Mouse (Mus musculus): Measurements from ENCODE around the gene Krt72. TPM values are rescaled to one million over a fixed set of nuclear protein-coding genes. Genes with fewer than 3 reads are reported as not detected.
A peak's percentile ranks its signal among the peaks of the same experiment; 100 is the strongest.

The Krt72 gene
- not detected in 2 replicates for polyA plus RNA-seq (2012; rRNA removed)

DNA sequence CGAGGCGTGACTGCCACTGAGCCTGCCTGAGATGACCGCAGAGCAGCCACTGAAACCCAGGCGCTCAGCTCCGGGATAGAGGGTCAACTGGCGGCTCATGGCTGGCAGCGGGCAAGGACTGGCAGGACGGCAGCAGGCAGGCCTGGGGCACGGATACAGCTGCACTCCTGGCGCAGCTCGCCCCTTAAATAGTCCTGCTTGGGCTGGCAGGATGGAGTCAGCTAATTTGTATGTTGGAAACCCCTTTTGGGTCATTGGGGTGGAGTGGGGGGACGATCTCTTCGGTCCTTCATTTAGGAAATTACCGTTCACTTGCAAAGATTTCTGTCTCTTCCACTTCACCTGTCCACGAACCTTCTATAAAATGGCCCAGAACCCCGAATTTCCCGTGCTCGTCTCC, at the start of gene Krt72:
Krt72 (minus strand) TSS at position 101 of the 400 bp plus-strand sequence.
- no peak for DNase-seq (ENCODE audit: low read depth)

DNA sequence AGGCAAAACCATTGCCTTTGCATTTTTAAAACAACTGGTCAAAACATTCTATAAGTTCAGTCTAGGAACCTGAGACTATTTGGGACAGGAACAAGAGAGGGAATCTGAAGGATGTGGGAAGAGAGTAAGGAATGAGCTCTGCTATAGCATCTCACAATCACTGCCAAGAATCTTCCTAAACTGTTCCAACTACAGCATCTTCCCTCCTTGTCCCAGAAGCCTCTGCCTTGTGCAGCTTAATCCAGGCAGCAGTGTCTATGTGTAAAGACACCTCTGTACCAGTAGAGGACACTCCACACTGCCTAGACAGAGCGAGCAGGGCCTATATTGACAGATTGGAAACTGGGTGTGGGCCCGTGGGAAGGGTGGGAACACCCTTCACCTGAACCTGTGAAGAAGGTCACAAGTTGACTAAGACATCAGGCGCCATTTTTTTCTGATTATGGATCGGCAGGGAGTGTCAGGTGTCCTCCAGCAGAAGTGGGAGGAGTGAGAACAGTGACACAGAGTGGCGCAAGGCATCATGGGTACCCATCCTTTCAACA, 48.6 kb upstream of the Krt72 start:
- no peak for DNase-seq (ENCODE audit: low read depth)

DNA sequence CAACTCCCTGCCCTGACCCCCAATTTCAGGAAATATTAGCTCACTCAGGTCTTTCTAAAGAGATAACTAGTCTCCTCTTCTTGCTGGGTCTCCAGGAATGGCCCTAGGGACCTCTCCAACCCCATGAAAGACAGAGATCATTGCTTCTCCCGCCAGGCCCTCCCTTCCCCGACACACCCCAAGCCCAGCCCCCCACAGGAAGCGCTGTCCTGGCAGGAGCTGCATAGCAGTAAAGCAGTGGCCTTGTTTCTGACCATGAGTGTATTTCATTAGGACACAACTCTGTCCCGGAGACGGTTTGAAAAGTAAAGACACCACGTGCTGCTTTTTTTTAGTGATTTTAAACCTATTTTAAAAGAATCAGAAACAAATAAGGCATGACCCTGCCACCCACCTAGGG, 46.9 kb upstream of the Krt72 start:
- no peak for DNase-seq (ENCODE audit: low read depth)

DNA sequence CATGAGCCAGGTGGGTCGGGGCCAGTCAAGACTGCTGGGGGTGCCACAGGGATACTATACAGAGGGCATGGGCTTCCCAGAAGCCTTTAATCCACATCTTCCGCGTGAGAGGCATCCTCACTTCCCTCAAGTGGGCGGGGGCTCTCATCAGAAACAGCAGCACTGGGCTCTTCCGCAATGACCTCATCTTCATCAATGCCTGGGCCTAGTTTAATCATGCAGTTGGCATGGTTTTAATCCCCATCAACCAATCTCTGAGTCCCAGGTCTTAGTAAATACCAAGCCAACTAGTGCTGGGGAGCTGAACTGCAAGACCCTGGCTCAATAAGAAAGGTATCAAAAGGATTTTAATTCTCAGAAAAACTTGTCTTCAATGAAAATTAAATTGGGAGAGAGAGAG, 43.2 kb upstream of the Krt72 start:
- DNase-seq (ENCODE audit: low read depth), result no peak

DNA sequence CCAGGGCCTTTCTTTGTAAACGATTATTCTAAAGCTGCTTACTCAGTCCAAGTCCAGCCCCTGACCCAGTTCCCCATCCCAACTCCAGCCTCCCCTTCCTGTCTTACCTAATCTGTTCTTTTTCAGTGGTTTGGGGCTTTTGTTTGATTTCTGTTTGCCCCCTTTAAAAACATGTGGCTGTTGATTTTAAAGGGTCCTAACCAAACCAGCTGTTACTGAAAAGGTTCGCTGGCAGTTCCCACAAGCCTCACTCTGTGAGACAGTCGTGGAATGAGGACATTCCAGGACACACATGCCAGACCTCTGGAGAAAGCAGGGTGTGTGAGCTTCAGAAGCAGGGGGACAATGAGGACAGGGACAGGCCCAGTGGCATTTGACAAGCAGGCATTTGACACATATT, 35.5 kb upstream of the Krt72 start:
- DNase-seq (ENCODE audit: low read depth), result no peak

DNA sequence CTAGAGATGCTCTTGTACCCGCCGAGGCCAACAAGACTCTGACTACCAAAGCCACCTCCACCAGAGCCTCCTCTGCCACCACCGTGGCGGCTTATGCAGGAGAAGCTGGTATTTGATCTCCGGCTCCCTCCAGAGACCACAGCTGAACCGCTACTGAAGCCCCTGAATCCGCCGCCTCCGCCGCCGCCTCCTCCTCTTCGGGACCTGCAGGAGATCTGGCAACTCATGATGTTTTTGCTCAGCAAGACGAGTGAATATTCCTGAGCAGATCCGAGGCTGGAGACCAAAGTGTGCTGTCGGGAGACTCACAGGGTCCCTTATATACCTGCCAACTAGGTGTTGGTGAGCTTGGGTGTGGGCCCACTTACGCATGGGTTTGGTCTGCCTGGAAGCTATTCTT, 31.6 kb upstream of the Krt72 start, which contains the start of gene Krt2:
Krt2 (minus strand) TSS at position 295 of the 400 bp plus-strand sequence.
- DNase-seq (ENCODE audit: low read depth), result no peak

DNA sequence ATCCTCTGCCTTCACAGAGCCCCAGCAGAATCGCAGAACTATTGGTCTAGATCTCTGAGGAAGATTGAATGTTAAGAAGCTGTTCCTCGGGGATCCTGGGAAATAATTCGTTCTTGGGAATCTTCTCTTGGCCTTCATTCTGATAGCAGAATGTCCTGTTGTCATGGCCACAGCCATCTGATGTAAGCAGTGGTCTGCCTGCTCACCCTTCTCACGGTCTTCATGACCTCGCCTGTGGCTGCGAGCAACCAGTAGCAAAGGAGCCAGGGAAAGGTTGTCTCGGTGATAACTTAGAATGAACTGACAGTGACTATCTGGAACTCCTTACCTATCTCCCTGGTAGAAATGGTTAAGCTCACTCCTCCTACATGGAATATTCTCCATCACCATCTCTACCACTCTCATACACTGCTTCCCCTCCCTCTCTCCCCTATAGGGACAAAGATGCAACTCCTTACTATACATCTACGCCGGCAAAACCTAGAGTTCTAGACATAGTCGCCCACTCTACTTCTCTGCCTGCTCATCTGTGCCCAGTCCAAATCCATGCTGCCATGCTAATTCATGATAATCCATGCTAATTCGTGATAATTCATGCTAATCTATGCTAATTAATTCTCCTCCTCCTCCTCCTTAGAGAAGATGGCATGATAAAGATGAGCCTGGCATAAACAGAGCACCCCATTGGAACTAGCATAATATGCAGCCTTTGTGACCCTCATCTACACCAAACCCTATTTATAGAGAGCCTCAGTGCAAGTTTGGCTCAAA, 17.0 kb upstream of the Krt72 start:
- DNase-seq (ENCODE audit: low read depth), result no peak

DNA sequence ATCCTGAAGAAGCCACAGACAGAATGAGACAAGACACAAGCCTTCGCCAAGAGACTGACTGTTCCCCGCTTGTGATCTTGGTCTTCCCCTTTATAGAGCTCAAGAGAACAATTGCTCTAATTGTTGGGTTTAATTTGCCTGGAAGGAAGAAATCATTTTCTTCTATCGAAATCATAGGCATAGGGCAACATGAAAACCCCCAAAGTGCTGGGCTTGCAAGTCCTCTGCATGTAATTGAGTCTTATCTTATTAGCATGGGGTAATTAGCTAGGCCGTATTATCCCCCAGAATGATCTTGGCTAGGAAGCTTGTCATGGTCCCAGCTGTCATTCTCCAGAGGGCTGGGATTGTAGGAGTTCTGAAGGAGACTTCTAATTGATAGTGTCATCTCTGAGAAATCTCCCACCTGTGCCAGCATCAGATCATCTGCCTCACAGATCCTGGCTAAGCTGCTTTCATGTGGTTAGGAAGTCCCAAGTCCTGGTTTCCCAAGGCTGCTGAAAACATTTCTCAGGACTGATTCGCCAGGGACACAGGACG, 16.1 kb upstream of the Krt72 start, which contains the start of gene Krt73:
Krt73 (minus strand) TSS at position 51 of the 540 bp plus-strand sequence.
- no peak for DNase-seq (ENCODE audit: low read depth)

DNA sequence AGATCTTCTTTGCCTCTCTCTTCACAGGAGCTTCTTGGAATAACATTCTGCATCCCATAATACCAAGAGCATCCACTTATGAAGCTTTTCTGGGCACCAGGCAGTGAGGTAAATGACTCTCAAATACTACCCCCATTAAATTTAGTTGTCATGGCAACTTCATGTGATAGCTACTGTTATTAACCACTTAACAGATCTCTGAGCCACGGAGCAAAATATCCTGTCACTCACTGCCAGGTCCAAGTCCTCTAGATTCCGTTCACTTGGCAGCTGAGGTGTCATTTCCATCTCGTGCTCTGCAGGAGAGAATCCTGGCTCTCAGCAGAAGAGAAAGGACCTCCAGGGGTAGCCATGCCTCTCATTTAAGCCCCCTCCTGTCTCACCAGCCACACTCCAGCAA, 4.6 kb upstream of the Krt72 start:
- DNase-seq (ENCODE audit: low read depth), result no peak

DNA sequence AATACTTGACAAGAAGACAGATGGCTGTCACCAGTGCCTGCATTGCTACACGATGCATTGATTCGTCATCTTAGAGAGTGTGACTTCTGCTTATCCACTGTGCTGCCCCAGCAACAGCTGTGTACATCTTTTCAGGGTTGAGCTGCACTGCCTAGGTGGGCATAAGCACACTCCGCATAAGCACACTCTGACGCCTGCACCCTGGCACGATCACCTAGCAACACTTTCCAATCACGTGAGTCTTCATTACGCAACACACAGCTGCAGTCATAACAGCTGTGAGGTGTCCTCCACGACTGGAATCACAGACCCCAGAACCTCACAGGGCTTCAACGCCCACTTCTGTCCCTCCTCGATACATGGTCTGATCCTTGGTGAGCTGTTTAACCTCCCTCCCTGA, 12.8 kb downstream of the Krt72 start:
- no peak for DNase-seq (ENCODE audit: low read depth)

DNA sequence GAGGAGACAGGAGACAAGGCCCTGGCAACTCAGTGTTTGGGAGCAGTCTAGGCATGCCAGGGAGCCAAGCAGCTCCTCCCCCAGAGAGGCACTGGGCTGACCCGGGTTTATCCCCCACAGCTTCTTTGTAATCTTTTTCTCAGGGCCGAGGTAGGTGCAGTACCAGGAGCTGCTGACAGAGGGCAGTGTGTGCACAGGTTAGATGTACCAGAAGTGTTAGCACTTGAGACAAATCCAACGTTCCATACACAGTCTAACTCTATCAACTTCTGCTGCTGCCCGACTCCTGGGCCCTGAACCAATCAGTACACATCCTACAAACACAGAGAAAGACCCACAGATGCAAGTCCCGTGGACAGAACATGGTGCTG, 13.6 kb downstream of the Krt72 start:
- DNase-seq (ENCODE audit: low read depth), result peak; percentile 56

DNA sequence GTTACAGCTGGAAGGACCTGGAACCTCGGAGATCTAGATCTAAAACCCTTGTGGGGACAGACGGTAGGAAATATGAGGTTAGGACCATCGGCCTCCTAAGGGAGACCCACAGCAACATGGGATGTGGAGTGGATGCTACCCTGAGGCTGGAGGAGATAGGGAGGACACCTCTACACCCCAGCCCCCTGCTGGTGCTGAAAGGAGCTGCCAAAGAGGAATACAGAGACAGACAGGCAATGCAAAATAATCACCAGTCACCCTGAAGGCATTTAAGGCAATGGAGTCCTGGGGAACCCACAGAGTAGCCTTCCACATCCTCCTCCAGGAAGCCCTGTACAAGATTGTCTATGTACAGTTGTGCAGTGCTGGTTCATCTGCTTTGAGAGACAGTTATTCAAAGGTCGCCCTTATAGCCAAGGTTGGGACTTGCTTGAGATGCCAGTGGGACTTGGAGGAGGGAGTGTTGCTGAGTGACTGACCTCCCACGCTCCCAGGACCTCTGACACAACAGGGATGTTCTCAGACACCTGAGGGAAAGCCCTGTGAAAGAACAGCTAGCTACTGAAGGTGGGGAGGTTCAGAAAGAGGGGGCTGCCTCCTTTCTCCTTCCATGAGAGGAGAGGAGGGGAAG, 14.1 kb downstream of the Krt72 start:
- peak; percentile 27 for DNase-seq (ENCODE audit: low read depth)

DNA sequence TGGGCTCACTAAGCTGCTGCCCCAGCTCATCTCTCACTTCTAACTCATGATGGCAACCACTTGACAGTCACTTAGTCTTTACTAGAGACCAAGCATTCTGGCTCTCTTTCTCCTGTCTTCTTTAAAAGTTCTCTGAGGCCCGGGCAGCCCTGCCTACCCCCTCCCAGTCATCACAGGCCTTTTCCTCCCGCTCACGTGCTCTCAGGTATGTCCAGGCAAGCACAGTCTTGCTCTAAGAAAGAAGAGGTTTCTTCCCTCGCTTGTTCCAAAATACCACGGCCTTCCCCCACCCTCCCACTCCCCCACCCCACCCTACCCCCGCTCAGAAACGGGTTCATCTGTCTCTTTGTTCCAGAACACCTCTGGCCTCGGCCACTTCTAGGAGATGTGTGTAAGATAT, 16.0 kb downstream of the Krt72 start:
- DNase-seq (ENCODE audit: low read depth), result no peak

DNA sequence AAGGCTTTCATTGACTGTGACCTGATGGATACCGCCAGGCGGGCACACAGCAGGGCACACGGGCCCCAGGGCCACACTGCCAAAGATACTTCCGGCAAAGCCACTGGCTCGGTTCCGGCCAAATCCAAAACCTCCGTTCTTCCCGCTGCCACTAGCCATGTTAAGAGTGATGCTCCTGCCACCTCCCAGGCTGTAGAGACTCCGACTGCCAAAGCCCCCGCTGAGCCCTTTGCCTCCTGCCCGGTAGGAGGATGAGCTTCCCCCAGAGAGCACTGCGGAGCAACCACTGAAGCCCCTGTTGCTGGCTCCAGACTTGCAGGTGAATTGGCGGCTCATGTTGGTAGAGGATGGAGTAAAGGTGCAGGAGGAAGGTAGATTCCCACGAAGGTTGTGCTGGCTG, 43.5 kb downstream of the Krt72 start, which contains the start of gene Krt71:
Krt71 (minus strand) TSS at position 399 of the 400 bp plus-strand sequence.
- DNase-seq (ENCODE audit: low read depth), result no peak

DNA sequence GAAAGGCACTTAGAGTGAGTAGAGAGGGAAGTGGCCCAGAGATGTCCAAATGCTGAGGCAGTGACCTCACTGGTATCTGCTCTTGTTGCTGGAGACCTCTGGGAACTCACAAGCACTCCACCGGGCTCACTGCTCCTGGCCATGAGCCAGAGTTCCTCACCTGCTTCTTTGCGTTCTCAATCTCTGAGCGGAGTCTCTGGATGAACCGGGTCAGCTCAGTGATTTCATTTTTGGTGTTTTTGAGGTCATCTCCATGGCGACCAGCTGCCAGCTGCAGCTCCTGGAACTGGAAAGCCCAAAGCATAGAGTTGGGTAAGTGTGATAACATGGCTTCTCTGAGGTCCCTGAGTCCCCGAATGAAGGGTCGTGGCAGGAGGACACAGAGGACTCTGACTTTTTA, 48.5 kb downstream of the Krt72 start:
- no peak for DNase-seq (ENCODE audit: low read depth)

DNA sequence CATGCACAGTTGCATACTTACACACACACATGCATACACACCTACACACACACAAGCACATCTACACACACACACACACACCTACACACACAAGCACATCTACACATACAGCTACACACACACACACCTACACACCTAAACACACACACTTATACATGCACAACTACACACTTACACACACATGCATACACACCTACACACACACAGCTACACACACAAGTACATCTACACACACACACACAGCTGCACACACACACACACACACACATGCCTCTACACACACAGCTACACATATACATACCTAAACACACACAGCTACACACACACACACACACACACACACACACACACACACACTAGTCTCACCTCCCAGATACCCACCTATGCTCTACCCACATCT, 55.6 kb downstream of the Krt72 start:
- DNase-seq (ENCODE audit: low read depth), result no peak

Other genes starting within 250 kb of the Krt72 start
- not detected in 2 replicates for gene Krt82, start 235.8 kb downstream of the Krt72 start, polyA plus RNA-seq (2012; rRNA removed)
- gene Krt90, start 223.5 kb downstream of the Krt72 start, polyA plus RNA-seq (2012; rRNA removed), result not detected in 2 replicates
- not detected in 2 replicates for gene Krt75, start 212.6 kb downstream of the Krt72 start, polyA plus RNA-seq (2012; rRNA removed)
- gene Gm5414, start 158.3 kb downstream of the Krt72 start, polyA plus RNA-seq (2012; rRNA removed), result not detected in 2 replicates
- not detected in 2 replicates for gene Gm5478, start 139.1 kb downstream of the Krt72 start, polyA plus RNA-seq (2012; rRNA removed)
- gene Krt6b, start 106.2 kb downstream of the Krt72 start, polyA plus RNA-seq (2012; rRNA removed), result not detected in 2 replicates
- not detected in 2 replicates for gene Krt6a, start 92.2 kb downstream of the Krt72 start, polyA plus RNA-seq (2012; rRNA removed)
- 36.9 and 48.0 TPM in 2 replicates for gene Krt5, start 73.6 kb downstream of the Krt72 start, polyA plus RNA-seq (2012; rRNA removed)
- 0.07 TPM in 1 of 2 replicates, not detected in the other for gene Krt71, start 43.4 kb downstream of the Krt72 start, polyA plus RNA-seq (2012; rRNA removed)
- not detected in 2 replicates for gene Krt73, start 15.9 kb upstream of the Krt72 start, polyA plus RNA-seq (2012; rRNA removed)
- gene Krt2, start 31.7 kb upstream of the Krt72 start, polyA plus RNA-seq (2012; rRNA removed), result not detected in 2 replicates
- gene Krt1, start 64.3 kb upstream of the Krt72 start, polyA plus RNA-seq (2012; rRNA removed), result 0.05 TPM in 1 of 2 replicates, not detected in the other
- gene Krt77, start 83.2 kb upstream of the Krt72 start, polyA plus RNA-seq (2012; rRNA removed), result 0.22 TPM in 1 of 2 replicates, not detected in the other
- not detected in 2 replicates for gene Krt76, start 106.5 kb upstream of the Krt72 start, polyA plus RNA-seq (2012; rRNA removed)
- gene Krt4, start 138.3 kb upstream of the Krt72 start, polyA plus RNA-seq (2012; rRNA removed), result 0.41 and 2.0 TPM in 2 replicates
- gene Krt79, start 153.9 kb upstream of the Krt72 start, polyA plus RNA-seq (2012; rRNA removed), result 3.8 and 9.8 TPM in 2 replicates
- 0.35 and 0.38 TPM in 2 replicates for gene Krt78, start 167.8 kb upstream of the Krt72 start, polyA plus RNA-seq (2012; rRNA removed)
- 186 and 255 TPM in 2 replicates for gene Krt8, start 218.0 kb upstream of the Krt72 start, polyA plus RNA-seq (2012; rRNA removed)
- gene Krt18, start 241.7 kb upstream of the Krt72 start, polyA plus RNA-seq (2012; rRNA removed), result 184 and 254 TPM in 2 replicates

Data from gonadal fat pad, adult 2 months (tissue).